Mouse (Mus musculus) stomach, postnatal 0 days (tissue): ENCODE results near the gene Pdik1l. TPM values are rescaled to one million over a fixed set of nuclear protein-coding genes. Genes with fewer than 3 reads are reported as not detected.
A peak's percentile ranks its signal among the peaks of the same experiment; 100 is the strongest.

Source experiments
- ATAC-seq: fragments of 200-750 bp; cut with Nextera tagmentation; 2 replicates; pipeline ENCODE4 v1.8.0; 2017; ENCODE audit not compliant: low FRiP score, low TSS enrichment
- DNase-seq: peaks from one replicate; pipeline ENCODE4 v3.0.0-alpha.2; 2016; ENCODE audit warnings: low spot score
- H3K27ac ChIP-seq: fragments of 300-500 bp; sonication (generic); replicated peaks from 2 replicates; pipeline ENCODE4 v1.5.1; 2014; ENCODE audit warnings: mild to moderate bottlenecking, control low read depth
- H3K27me3 ChIP-seq: fragments of 300-500 bp; sonication (generic); 2 replicates; pipeline ENCODE4 v1.6.1; 2014; ENCODE audit warnings: low read length; ENCODE audit not compliant: control insufficient read depth, insufficient read depth
- H3K36me3 ChIP-seq: fragments of 300-500 bp; sonication (generic); 2 replicates; pipeline ENCODE4 v1.6.1; 2014; ENCODE audit warnings: low read length, mixed read lengths; ENCODE audit not compliant: control insufficient read depth, insufficient read depth
- H3K4me1 ChIP-seq: fragments of 300-500 bp; sonication (generic); replicated peaks from 2 replicates; pipeline ENCODE4 v1.6.1; 2014; ENCODE audit warnings: antibody characterized with exemption; ENCODE audit not compliant: control insufficient read depth, insufficient read depth
- H3K4me2 ChIP-seq: fragments of 300-500 bp; sonication (generic); replicated peaks from 2 replicates; pipeline ENCODE4 v1.6.1; 2014; ENCODE audit warnings: low read depth, mild to moderate bottlenecking, control low read depth, moderate library complexity
- H3K4me3 ChIP-seq: fragments of 300-500 bp; sonication (generic); 2 replicates; pipeline ENCODE4 v1.5.1; 2014; ENCODE audit warnings: low read depth, low read length, control low read depth
- H3K9ac ChIP-seq: fragments of 300-500 bp; sonication (generic); 2 replicates; pipeline ENCODE4 v1.6.1; 2014; ENCODE audit warnings: mild to moderate bottlenecking, low read length, control low read depth, mixed read lengths
- H3K9me3 ChIP-seq: fragments of 300-500 bp; sonication (generic); 2 replicates; pipeline ENCODE4 v1.6.1; 2016; ENCODE audit warnings: low read length; ENCODE audit not compliant: control insufficient read depth
- CTCF ChIP-seq: IDR thresholded peaks from 2 replicates; pipeline ENCODE4 v1.5.1; 2016; ENCODE audit warnings: antibody characterized with exemption, low read depth, mild to moderate bottlenecking, moderate library complexity
- EP300 ChIP-seq: optimal IDR thresholded peaks from 2 replicates; pipeline ENCODE3; 2016; ENCODE audit warnings: antibody characterized with exemption
- WGBS: fragments of 180-500 bp; shearing (Covaris S2); extraction: QIAGEN DNeasy Blood & Tissue Kit; methylation state at CpG from one replicate; pipeline ENCODE4 v1.1.7; 2014; 5-methylcytosine and 5-hydroxymethylcytosine counted together
- polyA plus RNA-seq: library from polyadenylated mRNA; unstranded; fragments of >200 nt; fragmentation: Nextera tagmentation; extraction: Ambion mirVana; gene quantifications from 2 replicates; pipeline ENCODE4 v1.2.1, GENCODE M21; 2015

Pdik1l gene
- polyA plus RNA-seq, 1 experiment from 2014 or later, result 8.4 TPM

GRCm38 (mm10) chr4:134314081-134314655 lies 26.5 kb upstream of the Pdik1l start:
- no peak overlapping the region for H3K4me2 ChIP-seq
- H3K4me1 ChIP-seq, result no peaks in the 10 kb centered on the region
- H3K9me3 ChIP-seq, result no peaks in the 10 kb centered on the region
- TF ChIP-seq EP300 (no peak), CTCF (no peak)
- ATAC-seq (no peak), DNase-seq (no peak)
- 70% methylated on average over 4 of the region's 4 CpGs for WGBS
- no peak overlapping the region for H3K9ac ChIP-seq
- H3K36me3 ChIP-seq, result no peaks in the 10 kb centered on the region
- no peaks in the 10 kb centered on the region for H3K27me3 ChIP-seq
- no peak overlapping the region for H3K4me3 ChIP-seq
- no peak overlapping the region for H3K27ac ChIP-seq

GRCm38 (mm10) chr4:134312901-134313300 lies 25.2 kb upstream of the Pdik1l start:
- TF ChIP-seq CTCF (peak; percentile 58), EP300 (no peak)
- H3K27ac ChIP-seq, result no peak overlapping the region
- no peak overlapping the region for H3K4me3 ChIP-seq
- H3K36me3 ChIP-seq, result no peaks in the 10 kb centered on the region
- 96% methylated on average over 6 of the region's 6 CpGs for WGBS
- no peak for DNase-seq
- H3K9ac ChIP-seq, result no peak overlapping the region
- no peaks in the 10 kb centered on the region for H3K4me1 ChIP-seq
- no peak for ATAC-seq
- no peak overlapping the region for H3K4me2 ChIP-seq
- H3K27me3 ChIP-seq, result no peaks in the 10 kb centered on the region
- no peaks in the 10 kb centered on the region for H3K9me3 ChIP-seq

- H3K27me3 ChIP-seq, result no peaks in the 10 kb centered on the region
- ATAC-seq, result no peak
- TF ChIP-seq EP300 (no peak), CTCF (no peak)
- no peaks in the 10 kb centered on the region for H3K9me3 ChIP-seq
- no peak overlapping the region for H3K9ac ChIP-seq
- no peak overlapping the region for H3K27ac ChIP-seq
- no peak for DNase-seq
- no peak overlapping the region for H3K4me2 ChIP-seq
- no peaks in the 10 kb centered on the region for H3K36me3 ChIP-seq
- WGBS, result 94% methylated on average over 5 of the region's 5 CpGs
- no peaks in the 10 kb centered on the region for H3K4me1 ChIP-seq
- H3K4me3 ChIP-seq, result no peak overlapping the region
Observed at GRCm38 (mm10) chr4:134312341-134312740, 24.6 kb upstream of the Pdik1l start.

DNA sequence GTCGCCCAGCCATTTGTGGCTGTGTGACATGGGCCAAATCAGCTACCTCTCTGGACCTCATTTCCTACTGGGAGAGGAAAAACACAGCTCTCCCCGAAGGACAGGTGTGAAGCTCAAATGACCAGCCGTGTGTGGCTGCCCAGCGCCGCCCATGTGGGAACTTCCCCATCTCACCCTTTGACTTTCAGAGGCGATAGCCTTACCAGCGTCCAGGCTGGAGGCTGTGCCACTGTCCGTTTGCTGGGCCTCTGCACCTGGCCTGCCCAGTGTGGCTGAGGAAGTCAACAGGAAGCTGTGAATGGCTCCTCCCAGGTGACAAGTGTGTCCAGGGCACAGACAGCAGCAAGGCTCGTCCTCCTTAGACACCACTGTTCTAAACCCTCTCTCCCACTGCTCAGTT lies 24.1 kb upstream of the Pdik1l start:
- no peaks in the 10 kb centered on the region for H3K36me3 ChIP-seq
- WGBS, result 78% methylated on average over 9 of the region's 9 CpGs
- ATAC-seq (no peak), DNase-seq (no peak)
- no peak overlapping the region for H3K9ac ChIP-seq
- no peaks in the 10 kb centered on the region for H3K4me1 ChIP-seq
- H3K9me3 ChIP-seq, result no peaks in the 10 kb centered on the region
- H3K27me3 ChIP-seq, result no peaks in the 10 kb centered on the region
- H3K27ac ChIP-seq, result no peak overlapping the region
- no peak overlapping the region for H3K4me3 ChIP-seq
- TF ChIP-seq EP300 (no peak), CTCF (no peak)
- H3K4me2 ChIP-seq, result no peak overlapping the region

GRCm38 (mm10) chr4:134310656-134311055 lies 23.0 kb upstream of the Pdik1l start:
- 82% methylated on average over 9 of the region's 9 CpGs for WGBS
- DNase-seq (no peak), ATAC-seq (no peak)
- Histone ChIP-seq H3K4me2 (no peak overlapping the region), H3K27me3 (no peaks in the 10 kb centered on the region), H3K36me3 (no peaks in the 10 kb centered on the region), H3K4me3 (no peak overlapping the region), H3K9ac (no peak overlapping the region), H3K9me3 (no peaks in the 10 kb centered on the region), H3K27ac (no peak overlapping the region), H3K4me1 (no peaks in the 10 kb centered on the region)
- TF ChIP-seq CTCF, result no peak
- no peak for TF ChIP-seq EP300

GRCm38 (mm10) chr4:134310106-134310505 lies 22.4 kb upstream of the Pdik1l start:
- H3K4me1 ChIP-seq, result no peaks in the 10 kb centered on the region
- TF ChIP-seq CTCF (no peak), EP300 (no peak)
- DNase-seq, result no peak
- no peak overlapping the region for H3K9ac ChIP-seq
- no peaks in the 10 kb centered on the region for H3K27me3 ChIP-seq
- no peaks in the 10 kb centered on the region for H3K36me3 ChIP-seq
- WGBS, result 86% methylated on average over 7 of the region's 7 CpGs
- no peak overlapping the region for H3K4me3 ChIP-seq
- no peak overlapping the region for H3K27ac ChIP-seq
- no peak for ATAC-seq
- no peak overlapping the region for H3K4me2 ChIP-seq
- H3K9me3 ChIP-seq, result no peaks in the 10 kb centered on the region
